Mouse (Mus musculus) erythroblast, embryonic 14.5 days (primary cell): Measurements from ENCODE around the gene Elmsan1.

Experiments
- GATA1 ChIP-seq: IDR thresholded peaks from 2 replicates; pipeline ENCODE4 v1.6.1; 2012; ENCODE audit warnings: low read length, inconsistent platforms, mixed read lengths
- TAL1 ChIP-seq: IDR thresholded peaks from 3 replicates; pipeline ENCODE4 v1.6.1; 2012; ENCODE audit warnings: low read length, inconsistent platforms, mixed read lengths

DNA sequence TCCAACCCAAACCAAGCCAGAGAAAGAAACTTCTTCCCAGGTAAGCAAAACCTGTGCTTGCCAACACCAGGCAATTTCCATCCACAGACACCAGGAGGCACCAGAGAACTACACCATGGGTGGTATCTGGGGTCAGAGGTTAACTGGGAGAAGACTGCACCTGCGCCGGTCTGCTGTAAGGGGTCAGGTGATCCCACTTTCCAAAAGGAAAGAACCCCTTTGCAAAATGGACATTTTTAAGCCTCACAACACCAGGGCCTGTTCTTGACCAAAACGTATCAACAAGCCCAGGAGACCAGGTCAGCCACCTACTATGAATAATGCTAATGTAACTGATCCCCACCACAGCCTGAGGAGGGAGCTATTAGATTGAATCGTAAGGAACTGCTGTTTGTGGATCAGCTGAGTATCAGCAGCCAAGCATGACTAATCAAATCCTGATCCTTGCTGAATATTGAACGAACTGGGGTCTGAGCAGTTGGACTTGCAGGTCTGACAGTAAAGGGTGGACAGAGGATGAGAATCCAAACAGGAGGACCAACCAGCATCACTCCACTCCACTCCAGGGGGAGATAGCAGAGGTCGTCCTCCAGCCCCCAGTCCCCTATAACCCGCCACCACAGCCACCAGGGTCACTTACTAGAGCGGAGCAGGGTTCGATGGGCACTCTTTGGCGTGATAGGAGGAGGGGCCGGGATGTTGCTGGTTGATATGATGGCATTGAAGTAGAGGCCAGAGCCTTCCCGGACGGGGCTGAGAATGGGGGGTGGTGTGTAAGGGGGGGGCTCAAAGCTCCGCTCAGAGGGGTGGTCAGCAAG lies 56.9 kb downstream of the Elmsan1 start:
- TF ChIP-seq TAL1 (no peak), GATA1 (no peak)
